Mouse (Mus musculus): Measurements from ENCODE around the gene Add3.
A peak's percentile ranks its signal among the peaks of the same experiment; 100 is the strongest.

Add3 gene

GRCm38 (mm10) chr19:53233586-53233985 lies 93.3 kb downstream of the Add3 start:
- DNase-seq (ENCODE audit: low read depth, low spot score): no peak

- DNase-seq (ENCODE audit: low read depth, low spot score): no peak
Measured at GRCm38 (mm10) chr19:53241806-53242205, 101.6 kb downstream of the Add3 start.

- peak; percentile 81 for DNase-seq (ENCODE audit: low read depth, low spot score)
Measured at GRCm38 (mm10) chr19:53243956-53244355, 103.7 kb downstream of the Add3 start.

GRCm38 (mm10) chr19:53247558-53247957 lies 107.3 kb downstream of the Add3 start:
- no peak for DNase-seq (ENCODE audit: low read depth, low spot score)

- peak; percentile 46 for DNase-seq (ENCODE audit: low read depth, low spot score)
Measured at GRCm38 (mm10) chr19:53248023-53248494, 107.8 kb downstream of the Add3 start.

- no peak for DNase-seq (ENCODE audit: low read depth, low spot score)
Measured at GRCm38 (mm10) chr19:53251015-53251414, 110.8 kb downstream of the Add3 start.

GRCm38 (mm10) chr19:53251656-53252055 lies 111.4 kb downstream of the Add3 start:
- no peak for DNase-seq (ENCODE audit: low read depth, low spot score)

- DNase-seq (ENCODE audit: low read depth, low spot score): no peak
Measured at GRCm38 (mm10) chr19:53252111-53253028, 112.1 kb downstream of the Add3 start.

- DNase-seq (ENCODE audit: low read depth, low spot score): no peak
Measured at GRCm38 (mm10) chr19:53256361-53256760, 116.1 kb downstream of the Add3 start.

- no peak for DNase-seq (ENCODE audit: low read depth, low spot score)
Measured at GRCm38 (mm10) chr19:53256991-53257594, 116.8 kb downstream of the Add3 start.

GRCm38 (mm10) chr19:53257631-53258560 lies 117.7 kb downstream of the Add3 start:
- DNase-seq (ENCODE audit: low read depth, low spot score): no peak

- no peak for DNase-seq (ENCODE audit: low read depth, low spot score)
Measured at GRCm38 (mm10) chr19:53258740-53259506, 118.7 kb downstream of the Add3 start.

- no peak for DNase-seq (ENCODE audit: low read depth, low spot score)
Measured at GRCm38 (mm10) chr19:53259541-53259940, 119.3 kb downstream of the Add3 start.

- DNase-seq (ENCODE audit: low read depth, low spot score): no peak
Measured at GRCm38 (mm10) chr19:53260261-53260660, 120.0 kb downstream of the Add3 start.

GRCm38 (mm10) chr19:53260828-53261227 lies 120.6 kb downstream of the Add3 start:
- DNase-seq (ENCODE audit: low read depth, low spot score): no peak

GRCm38 (mm10) chr19:53262061-53262460 lies 121.8 kb downstream of the Add3 start:
- DNase-seq (ENCODE audit: low read depth, low spot score): no peak

GRCm38 (mm10) chr19:53263859-53264733 lies 123.9 kb downstream of the Add3 start:
- DNase-seq (ENCODE audit: low read depth, low spot score): no peak

- DNase-seq (ENCODE audit: low read depth, low spot score): no peak
Measured at GRCm38 (mm10) chr19:53264821-53265727, 124.8 kb downstream of the Add3 start.

- no peak for DNase-seq (ENCODE audit: low read depth, low spot score)
Measured at GRCm38 (mm10) chr19:53267305-53267704, 127.1 kb downstream of the Add3 start.

All from telencephalon, adult 2 months (tissue).